20 mouse cellular contexts compared by ENCODE assay signal in the genomic region with DNA sequence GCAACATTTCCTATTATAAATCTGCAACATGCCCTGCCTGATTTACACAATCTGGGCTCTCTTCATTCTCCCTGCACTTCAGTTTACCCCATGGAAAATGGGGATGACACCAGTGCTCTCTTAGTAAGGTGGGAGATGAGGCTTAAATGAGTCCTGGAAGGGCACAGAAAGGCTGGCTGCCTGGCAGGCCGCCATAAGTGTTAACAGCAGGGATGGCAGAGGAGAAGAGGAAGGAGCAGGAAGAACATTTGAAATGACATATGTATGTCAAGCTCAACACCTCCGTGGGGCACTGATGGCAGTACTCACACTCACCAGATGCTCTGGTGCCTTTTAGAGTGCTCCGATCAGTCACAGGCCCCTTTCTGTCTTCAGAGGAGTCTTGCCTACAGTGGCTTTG.
DNase-seq lines count a peak whose midpoint lies in the region; ATAC-seq and TF ChIP-seq lines count a peak whose summit lies in the region.
"Had no signal": no experiment of that assay in that cellular context is flagged by ENCODE, and none has a peak within 500 bp of the region (broad histone marks: within the 10 kb centered on the region; RNA-seq: fewer than 3 reads in every experiment).

No protein-coding gene starts in this region.

- no peak for TF ChIP-seq CTCF in left cerebral cortex, adult 2 months (IDR thresholded peaks at IDR 0.05)

- no peak overlapping the region for H3K4me3 ChIP-seq in heart, embryonic 11.5 days (ENCODE audit: low read depth, low read length)
- H3K4me3 ChIP-seq in left cerebral cortex, adult 2 months: no peak overlapping the region
- H3K4me3 ChIP-seq in embryonic facial prominence, embryonic 10.5 days: no peak overlapping the region
- H3K4me3 ChIP-seq: limb, embryonic 15.5 days; liver, embryonic 15.5 days; midbrain, embryonic 12.5 days; myocyte; stomach, embryonic 15.5 days had no signal

- H3K4me2 ChIP-seq in heart, embryonic 11.5 days: no peak overlapping the region
- H3K4me2 ChIP-seq: limb, embryonic 15.5 days; liver, embryonic 15.5 days; midbrain, embryonic 12.5 days; stomach, embryonic 15.5 days had no signal

- no peak overlapping the region for H3K27ac ChIP-seq in heart, embryonic 11.5 days (ENCODE audit: low read depth, low read length)
- no peak overlapping the region for H3K27ac ChIP-seq in left cerebral cortex, adult 2 months
- H3K27ac ChIP-seq in embryonic facial prominence, embryonic 10.5 days (replicated peaks): peak overlapping the region; percentile 25; the same call in 1 of the 2 replicates
- H3K27ac ChIP-seq: kidney, postnatal 0 days; limb, embryonic 15.5 days; liver, embryonic 15.5 days; midbrain, embryonic 12.5 days; stomach, embryonic 15.5 days had no signal

- no peak for ATAC-seq in heart, embryonic 11.5 days (replicated peaks; ENCODE audit: insufficient number of reproducible peaks, low FRiP score, low TSS enrichment)

- intact Hi-C loops in left cerebral cortex, postnatal 4 days (cut with DNase I): loop anchor here (10.0 kb wide), 1 partner anchor 311 kb away; the partner anchor contains the start of gene Fggy
- intact Hi-C loops in left cerebral cortex, adult 2 months (cut with DNase I): no loop called here

- no peak overlapping the region for H3K9ac ChIP-seq in heart, embryonic 11.5 days (ENCODE audit: low read depth, low read length)
- H3K9ac ChIP-seq: limb, embryonic 15.5 days; liver, embryonic 15.5 days; midbrain, embryonic 12.5 days; stomach, embryonic 15.5 days had no signal

- WGBS in heart, embryonic 11.5 days (ENCODE audit: insufficient replicate concordance): 74% methylated on average over 3 of the region's 3 CpGs
- 90% methylated on average over 3 of the region's 3 CpGs for WGBS in embryonic facial prominence, embryonic 10.5 days

- H3K9me3 ChIP-seq in heart, embryonic 11.5 days (replicated peaks; ENCODE audit: control insufficient read depth, low read length): no peaks in the 10 kb centered on the region
- no peaks in the 10 kb centered on the region for H3K9me3 ChIP-seq in embryonic facial prominence, embryonic 10.5 days
- H3K9me3 ChIP-seq: limb, embryonic 15.5 days; liver, embryonic 15.5 days; midbrain, embryonic 12.5 days; stomach, embryonic 15.5 days had no signal

- H3K27me3 ChIP-seq in heart, embryonic 11.5 days (ENCODE audit: control insufficient read depth, insufficient read depth, low read length): no peaks in the 10 kb centered on the region
- no peaks in the 10 kb centered on the region for H3K27me3 ChIP-seq in embryonic facial prominence, embryonic 10.5 days (replicated peaks; ENCODE audit: low read depth, poor library complexity, severe bottlenecking)
- H3K27me3 ChIP-seq: limb, embryonic 15.5 days; liver, embryonic 15.5 days; midbrain, embryonic 12.5 days; stomach, embryonic 15.5 days had no signal

- peaks cover 11% of the 10 kb centered on the region for H3K4me1 ChIP-seq in heart, embryonic 11.5 days (ENCODE audit: control insufficient read depth, insufficient read depth, low read length)
- H3K4me1 ChIP-seq in embryonic facial prominence, embryonic 10.5 days: peaks cover 25% of the 10 kb centered on the region
- H3K4me1 ChIP-seq: liver, embryonic 15.5 days; midbrain, embryonic 12.5 days; stomach, embryonic 15.5 days had no signal

- H3K36me3 ChIP-seq in heart, embryonic 11.5 days (ENCODE audit: control insufficient read depth, insufficient read depth, low read length): no peaks in the 10 kb centered on the region
- H3K36me3 ChIP-seq in embryonic facial prominence, embryonic 10.5 days (replicated peaks): no peaks in the 10 kb centered on the region
- H3K36me3 ChIP-seq: limb, embryonic 15.5 days; liver, embryonic 15.5 days; midbrain, embryonic 12.5 days; stomach, embryonic 15.5 days had no signal

- DNase-seq in cerebellum, adult 9-11 months: peak; percentile 8
- no peak for DNase-seq in cerebellum, adult 9-10 months
- DNase-seq in heart, adult 11 months: peak; percentile 68
- peak; percentile 62 for DNase-seq in left cerebral cortex, postnatal 4 days
- DNase-seq in left cerebral cortex, adult 2 months (ENCODE audit: extremely low spot score in 1 of 2, low spot score in 2 of 2): no peak
- DNase-seq in embryonic facial prominence, embryonic 10.5 days (ENCODE audit: low spot score): no peak
- DNase-seq: gastrocnemius, postnatal 14 days; heart, postnatal 10 days; kidney, adult 18-20 months; layer of hippocampus, postnatal 36 days; right cerebral cortex, postnatal 14 days; thymus, adult 18-20 months; thymus, postnatal 4 days had no signal

Comparison
In these comparisons a context has a peak if more than half of its experiments do, and no peak if none do; other contexts are left out.
1. DNase-seq: peak in cerebellum, adult 9-11 months (single experiment), heart, adult 11 months (single experiment) and left cerebral cortex, postnatal 4 days (single experiment); none in cerebellum, adult 9-10 months (single experiment), left cerebral cortex, adult 2 months (0 of 2) and embryonic facial prominence, embryonic 10.5 days (single experiment).